In the genomic region with DNA sequence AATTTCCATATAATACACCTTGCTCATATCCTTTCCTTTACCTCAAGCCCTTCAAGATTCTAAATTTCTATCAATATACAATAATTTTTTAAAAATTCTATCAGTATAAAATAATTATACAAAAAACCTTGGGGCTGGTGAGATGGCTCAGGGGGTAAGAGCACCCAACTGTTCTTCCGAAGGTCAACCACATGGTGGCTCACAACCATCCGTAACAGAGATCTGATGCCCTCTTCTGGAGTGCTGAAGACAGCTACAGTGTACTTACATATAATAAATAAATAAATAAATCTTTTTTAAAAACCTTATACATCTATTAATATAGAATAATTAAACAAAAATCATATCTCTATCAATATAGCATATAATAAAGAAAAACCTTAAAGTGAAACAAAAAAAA, we compare ENCODE assay signal across 16 mouse cellular contexts. TPM values are rescaled to one million over a fixed set of nuclear protein-coding genes. Genes with fewer than 3 reads are reported as not detected.
DNase-seq lines count a peak whose midpoint lies in the region; ATAC-seq and TF ChIP-seq lines count a peak whose summit lies in the region.
"Had no signal": no experiment of that assay in that cellular context is flagged by ENCODE, and none has a peak within 500 bp of the region (broad histone marks: within the 10 kb centered on the region; RNA-seq: fewer than 3 reads in every experiment).

No protein-coding gene starts in this region.

- no peaks in the 10 kb centered on the region for H3K36me3 ChIP-seq in heart, postnatal 0 days (replicated peaks; ENCODE audit: control insufficient read depth, insufficient read depth, low read length)
- H3K36me3 ChIP-seq in heart, embryonic 10.5 days: peaks cover 7% of the 10 kb centered on the region
- no peaks in the 10 kb centered on the region for H3K36me3 ChIP-seq in liver, adult 2 months (ENCODE audit: control insufficient read depth, insufficient read depth, low read length)
- no peaks in the 10 kb centered on the region for H3K36me3 ChIP-seq in liver, embryonic 11.5 days (ENCODE audit: control insufficient read depth, insufficient read depth, low read length)
- peaks cover 16 to 42% of the 10 kb centered on the region in 2 experiments for H3K36me3 ChIP-seq in CH12.LX (replicated peaks in 1 of 2; ENCODE audit: control insufficient read depth in 1 of 2, insufficient read depth in 1 of 2, low read length in 1 of 2)
- no peaks in the 10 kb centered on the region for H3K36me3 ChIP-seq in liver, postnatal 0 days (replicated peaks; ENCODE audit: insufficient read depth, low read length)

- no peak for DNase-seq in heart, postnatal 0 days (ENCODE audit: low spot score)
- no peak for DNase-seq in heart, embryonic 10.5 days (ENCODE audit: low spot score)
- DNase-seq in liver, adult 2 months (ENCODE audit: extremely low read depth, low read depth, low spot score): peak; percentile 46
- no peak for DNase-seq in liver, embryonic 11.5 days (ENCODE audit: low spot score)
- DNase-seq in CH12.LX (ENCODE audit: extremely low read depth): peak; percentile 24
- DNase-seq in liver, postnatal 0 days: no peak
- DNase-seq in spleen, postnatal 14 days (ENCODE audit: low spot score in 2 of 2): no peak
- DNase-seq: cerebellum, adult 18-20 months; cerebellum, postnatal 25 days; embryo, embryonic 11 days; gastrocnemius, postnatal 14 days; right cerebral cortex, postnatal 25 days; thymus, postnatal 14 days had no signal

- no peaks in the 10 kb centered on the region for H3K9me3 ChIP-seq in heart, postnatal 0 days (replicated peaks; ENCODE audit: control insufficient read depth, low read length)
- H3K9me3 ChIP-seq in heart, embryonic 10.5 days: no peaks in the 10 kb centered on the region
- H3K9me3 ChIP-seq in liver, embryonic 11.5 days (ENCODE audit: control insufficient read depth, low read length): no peaks in the 10 kb centered on the region
- peaks cover 3% of the 10 kb centered on the region for H3K9me3 ChIP-seq in CH12.LX (replicated peaks; ENCODE audit: low read length)
- H3K9me3 ChIP-seq in liver, postnatal 0 days (ENCODE audit: low read length): no peaks in the 10 kb centered on the region
- H3K9me3 ChIP-seq: midbrain, embryonic 13.5 days; neural tube, embryonic 15.5 days had no signal

- H3K27me3 ChIP-seq in heart, postnatal 0 days (ENCODE audit: control insufficient read depth, insufficient read depth, low read length): no peaks in the 10 kb centered on the region
- no peaks in the 10 kb centered on the region for H3K27me3 ChIP-seq in heart, embryonic 10.5 days (ENCODE audit: insufficient read depth, poor library complexity, severe bottlenecking)
- H3K27me3 ChIP-seq in liver, adult 2 months (ENCODE audit: control insufficient read depth, insufficient read depth, low read length): no peaks in the 10 kb centered on the region
- no peaks in the 10 kb centered on the region for H3K27me3 ChIP-seq in liver, embryonic 11.5 days (replicated peaks; ENCODE audit: control insufficient read depth, insufficient read depth, low read length)
- H3K27me3 ChIP-seq in CH12.LX (replicated peaks): no peaks in the 10 kb centered on the region
- H3K27me3 ChIP-seq in liver, postnatal 0 days (ENCODE audit: insufficient read depth, low read length): no peaks in the 10 kb centered on the region
- H3K27me3 ChIP-seq: midbrain, embryonic 13.5 days; neural tube, embryonic 15.5 days had no signal

- no peak for TF ChIP-seq EP300 in heart, postnatal 0 days (IDR thresholded peaks at IDR 0.05; ENCODE audit: low read depth)
- no peak for TF ChIP-seq EP300 in CH12.LX (IDR thresholded peaks at IDR 0.05; ENCODE audit: low read length)
- TF ChIP-seq EP300 in liver, postnatal 0 days (IDR thresholded peaks at IDR 0.05; ENCODE audit: low read depth): no peak

- H3K9ac ChIP-seq in heart, postnatal 0 days (replicated peaks; ENCODE audit: low read depth, low read length): no peak overlapping the region
- H3K9ac ChIP-seq in liver, adult 2 months (ENCODE audit: low read depth, low read length): no peak overlapping the region
- H3K9ac ChIP-seq in liver, embryonic 11.5 days (ENCODE audit: low read depth, low read length): no peak overlapping the region
- no peak overlapping the region for H3K9ac ChIP-seq in CH12.LX (ENCODE audit: insufficient read depth, low read depth)
- no peak overlapping the region for H3K9ac ChIP-seq in liver, postnatal 0 days (replicated peaks)
- H3K9ac ChIP-seq: midbrain, embryonic 13.5 days; neural tube, embryonic 15.5 days had no signal

- WGBS in heart, postnatal 0 days: 76% methylated on average over 2 of the region's 2 CpGs
- 61% methylated on average over 2 of the region's 2 CpGs for WGBS in heart, embryonic 10.5 days
- WGBS in liver, adult 2 months: 78% methylated on average over 2 of the region's 2 CpGs
- 71% methylated on average over 2 of the region's 2 CpGs for WGBS in liver, embryonic 11.5 days
- WGBS in liver, postnatal 0 days (ENCODE audit: insufficient replicate concordance): 63% methylated on average over 2 of the region's 2 CpGs

- dilution Hi-C loops in CH12.LX (cut with MboI; ENCODE audit: extremely low pct_ligation_motif_present, extremely low pct_unique_long_range_greater_than_20kb, low sequenced_read_pairs): no loop called here

- H3K27ac ChIP-seq in heart, postnatal 0 days (ENCODE audit: low read depth): no peak overlapping the region
- H3K27ac ChIP-seq in heart, embryonic 10.5 days: no peak overlapping the region
- no peak overlapping the region for H3K27ac ChIP-seq in liver, adult 2 months (replicated peaks; ENCODE audit: insufficient read depth, low read depth, low read length)
- H3K27ac ChIP-seq in liver, embryonic 11.5 days (ENCODE audit: low read depth, low read length): no peak overlapping the region
- H3K27ac ChIP-seq in CH12.LX (ENCODE audit: insufficient read depth, low read depth): no peak overlapping the region
- H3K27ac ChIP-seq in liver, postnatal 0 days (ENCODE audit: low read depth): no peak overlapping the region
- H3K27ac ChIP-seq: midbrain, embryonic 13.5 days; neural tube, embryonic 15.5 days had no signal

- H3K4me3 ChIP-seq in heart, postnatal 0 days (ENCODE audit: low read depth, low read length): no peak overlapping the region
- no peak overlapping the region for H3K4me3 ChIP-seq in heart, embryonic 10.5 days
- no peak overlapping the region for H3K4me3 ChIP-seq in liver, adult 2 months (ENCODE audit: insufficient read depth, low read depth, low read length)
- no peak overlapping the region for H3K4me3 ChIP-seq in liver, embryonic 11.5 days (ENCODE audit: low read depth, low read length)
- H3K4me3 ChIP-seq in CH12.LX (replicated peaks in 1 of 3; ENCODE audit: low read depth in 2 of 3, low read length in 2 of 3, poor library complexity in 1 of 3): no peak overlapping the region
- no peak overlapping the region for H3K4me3 ChIP-seq in liver, postnatal 0 days (ENCODE audit: low read depth, low read length)
- H3K4me3 ChIP-seq: midbrain, embryonic 13.5 days; neural tube, embryonic 15.5 days had no signal

- no peaks in the 10 kb centered on the region for H3K4me1 ChIP-seq in heart, postnatal 0 days (ENCODE audit: control insufficient read depth, insufficient read depth)
- H3K4me1 ChIP-seq in heart, embryonic 10.5 days: peaks cover 8% of the 10 kb centered on the region
- H3K4me1 ChIP-seq in liver, adult 2 months (ENCODE audit: control insufficient read depth, insufficient read depth, low read length): peaks cover 3% of the 10 kb centered on the region; the same call in 1 of the 2 replicates
- no peaks in the 10 kb centered on the region; the same call in 1 of the 2 replicates for H3K4me1 ChIP-seq in liver, embryonic 11.5 days (replicated peaks; ENCODE audit: control insufficient read depth, insufficient read depth, low read length)
- H3K4me1 ChIP-seq in CH12.LX (ENCODE audit: control insufficient read depth in 1 of 2, insufficient read depth in 2 of 2): no peaks in the 10 kb centered on the region
- no peaks in the 10 kb centered on the region for H3K4me1 ChIP-seq in liver, postnatal 0 days (ENCODE audit: insufficient read depth)
- H3K4me1 ChIP-seq: midbrain, embryonic 13.5 days; neural tube, embryonic 15.5 days had no signal

- in situ Hi-C loops in CH12.LX (cut with MboI; ENCODE audit: low pct_ligation_motif_present, low pct_unique_long_range_greater_than_20kb, low sequenced_read_pairs): no loop called here

- no peak; the same call in 1 of the 2 replicates for TF ChIP-seq RAD21 in CH12.LX (IDR thresholded peaks at IDR 0.05; ENCODE audit: low read depth, low read length)

- peak; percentile 26 for TF ChIP-seq CTCF in heart, postnatal 0 days (IDR thresholded peaks at IDR 0.05; ENCODE audit: low read depth)
- TF ChIP-seq CTCF in liver, adult 2 months (IDR thresholded peaks at IDR 0.05; ENCODE audit: low read depth, low read length): peak; percentile 35; the same call in 1 of the 2 replicates
- TF ChIP-seq CTCF in CH12.LX (conservative IDR thresholded peaks at IDR 0.05 in 1 of 2, IDR thresholded peaks at IDR 0.05 in 1 of 2; ENCODE audit: low read depth in 2 of 2, low read length in 2 of 2): peak in 1 of 2 experiments; percentile 68; a peak in 2 of 4 replicates
- peak; percentile 42 for TF ChIP-seq CTCF in liver, postnatal 0 days (IDR thresholded peaks at IDR 0.05; ENCODE audit: low read depth)

- TF ChIP-seq POLR2A in liver, adult 2 months (IDR thresholded peaks at IDR 0.05; ENCODE audit: extremely low read depth, insufficient read depth, low read length): no peak
- TF ChIP-seq POLR2A in CH12.LX (IDR thresholded peaks at IDR 0.05; ENCODE audit: low read depth, low read length): no peak

- no peak for ATAC-seq in heart, postnatal 0 days (ENCODE audit: insufficient read depth, low read depth)
- ATAC-seq in liver, embryonic 11.5 days (replicated peaks; ENCODE audit: low FRiP score): no peak
- ATAC-seq in liver, postnatal 0 days: no peak
- ATAC-seq: midbrain, embryonic 13.5 days had no signal

- no peak overlapping the region for H3K4me2 ChIP-seq in heart, postnatal 0 days (ENCODE audit: low read depth, low read length)
- no peak overlapping the region for H3K4me2 ChIP-seq in liver, embryonic 11.5 days
- H3K4me2 ChIP-seq in CH12.LX (ENCODE audit: insufficient read depth, low read depth, poor library complexity, severe bottlenecking): no peak overlapping the region
- no peak overlapping the region for H3K4me2 ChIP-seq in liver, postnatal 0 days (ENCODE audit: low read depth, low read length)
- H3K4me2 ChIP-seq: midbrain, embryonic 13.5 days; neural tube, embryonic 15.5 days had no signal

- no peaks in the 10 kb centered on the region for H3K79me2 ChIP-seq in liver, adult 2 months (ENCODE audit: control insufficient read depth, insufficient read depth, low read length)
- H3K79me2 ChIP-seq in CH12.LX (replicated peaks; ENCODE audit: control insufficient read depth, extremely low read depth, insufficient read depth, poor library complexity, severe bottlenecking): no peaks in the 10 kb centered on the region

RNA-seq across cellular contexts. Expression of a gene that starts 8.1 kb away (rescaled TPM):
- 13.2 TPM in 1 of 2 replicates, not detected in the other for total RNA-seq in heart, postnatal 0 days (2014; rRNA removed; ENCODE audit: low replicate concordance)
- polyA plus RNA-seq in heart, postnatal 0 days (2015; fragmentation: Nextera tagmentation; extraction: Ambion mirVana): 1.3 and 1.6 TPM in 2 replicates
- 2.6 and 4.0 TPM in 2 replicates for polyA plus RNA-seq in heart, embryonic 10.5 days (2016; fragmentation: Nextera tagmentation; extraction: Ambion mirVana)
- 0.40 and 0.55 TPM in 2 replicates for total RNA-seq in liver, adult 2 months (2014; rRNA removed)
- 0.40 and 0.50 TPM in 2 replicates for polyA plus RNA-seq in liver, adult 2 months (2012; rRNA removed)
- polyA plus RNA-seq in liver, embryonic 11.5 days (2014; fragmentation: Nextera tagmentation; extraction: Ambion mirVana): 4.5 and 4.6 TPM in 2 replicates
- total RNA-seq in CH12.LX (2012; rRNA removed) (4.5 and 5.3 TPM in 2 replicates), CH12.LX (2014; rRNA removed) (1.0 and 1.1 TPM in 2 replicates)
- polyA plus RNA-seq in CH12.LX (2012; ENCODE audit: insufficient read length, low read depth): 2.8 and 3.2 TPM in 2 replicates
- polyA plus RNA-seq in liver, postnatal 0 days (2015; fragmentation: Nextera tagmentation; extraction: Ambion mirVana): 0.43 and 0.79 TPM in 2 replicates

RNA-seq across cellular contexts. Expression of a gene that starts 17.5 kb away (rescaled TPM):
- total RNA-seq in heart, postnatal 0 days (2014; rRNA removed; ENCODE audit: low replicate concordance): 0.66 and 2.5 TPM in 2 replicates
- 1.5 and 1.6 TPM in 2 replicates for polyA plus RNA-seq in heart, postnatal 0 days (2015; fragmentation: Nextera tagmentation; extraction: Ambion mirVana)
- polyA plus RNA-seq in heart, embryonic 10.5 days (2016; fragmentation: Nextera tagmentation; extraction: Ambion mirVana): 1.2 and 3.7 TPM in 2 replicates
- total RNA-seq in liver, adult 2 months (2014; rRNA removed): 14.4 and 25.8 TPM in 2 replicates
- 34.3 and 64.4 TPM in 2 replicates for polyA plus RNA-seq in liver, adult 2 months (2012; rRNA removed)
- 2.3 and 2.5 TPM in 2 replicates for polyA plus RNA-seq in liver, embryonic 11.5 days (2014; fragmentation: Nextera tagmentation; extraction: Ambion mirVana)
- total RNA-seq in CH12.LX (2012; rRNA removed): 0.08 and 0.21 TPM in 2 replicates
- total RNA-seq in CH12.LX (2014; rRNA removed): 0.15 TPM in 1 of 2 replicates, not detected in the other
- polyA plus RNA-seq in CH12.LX (2012; ENCODE audit: insufficient read length, low read depth): 0.19 and 0.40 TPM in 2 replicates
- 3.0 and 4.2 TPM in 2 replicates for polyA plus RNA-seq in liver, postnatal 0 days (2015; fragmentation: Nextera tagmentation; extraction: Ambion mirVana)
- total RNA-seq: megakaryocyte, adult 5-6 weeks had no signal

Comparison
In these comparisons a context has a peak if more than half of its experiments do, and no peak if none do; other contexts are left out.
1. DNase-seq: peak in liver, adult 2 months (single experiment) and CH12.LX (single experiment); none in heart, postnatal 0 days (single experiment), heart, embryonic 10.5 days (single experiment), liver, embryonic 11.5 days (single experiment), liver, postnatal 0 days (single experiment) and spleen, postnatal 14 days (0 of 2).